Mouse (Mus musculus) hindbrain, embryonic 14.5 days (tissue): ENCODE measurements at regions not wholly inside any gene's neighbourhood (a gene's known extent, or its start where the extent isn't known, plus 50 kb on each side); places are given as distances from the start of the nearest gene placed in this dataset.
A peak's percentile ranks its signal among the peaks of the same experiment; 100 is the strongest.
"Not testable (repeated sequence)": the region's sequence is repeated elsewhere in the genome, so short reads cannot be mapped to it uniquely, and the experiment has no call there.

ENCODE experiments used
- ATAC-seq: fragments of 200-750 bp; cut with Nextera tagmentation; 2 replicates; pipeline ENCODE4 v1.8.0; 2017; ENCODE audit warnings: moderate number of reproducible peaks, mild to moderate bottlenecking, moderate TSS enrichment, moderate library complexity; ENCODE audit not compliant: low FRiP score
- DNase-seq: peaks from one replicate; pipeline ENCODE4 v3.0.0-alpha.2; 2015; ENCODE audit warnings: low spot score
- H3K27ac ChIP-seq: fragments of 300-500 bp; sonication (generic); 2 replicates; pipeline ENCODE4 v1.5.1; 2014; ENCODE audit warnings: mild to moderate bottlenecking, moderate library complexity
- H3K27me3 ChIP-seq: fragments of 300-500 bp; sonication (generic); 2 replicates; pipeline ENCODE4 v1.6.1; 2014; ENCODE audit warnings: mild to moderate bottlenecking, low read length, mixed read lengths; ENCODE audit not compliant: control insufficient read depth, insufficient read depth
- H3K36me3 ChIP-seq: fragments of 300-500 bp; sonication (generic); replicated peaks from 2 replicates; pipeline ENCODE4 v1.6.1; 2014; ENCODE audit not compliant: control insufficient read depth, insufficient read depth
- H3K4me1 ChIP-seq: fragments of 300-500 bp; sonication (generic); replicated peaks from 2 replicates; pipeline ENCODE4 v1.6.1; 2014; ENCODE audit warnings: antibody characterized with exemption, low read length, mixed read lengths; ENCODE audit not compliant: control insufficient read depth, insufficient read depth
- H3K4me2 ChIP-seq: fragments of 300-500 bp; sonication (generic); replicated peaks from 2 replicates; pipeline ENCODE4 v1.6.1; 2014; ENCODE audit warnings: mild to moderate bottlenecking, moderate library complexity
- H3K4me3 ChIP-seq: fragments of 300-500 bp; sonication (generic); replicated peaks from 2 replicates; pipeline ENCODE4 v1.5.1; 2014; ENCODE audit warnings: mild to moderate bottlenecking, low read length
- H3K9ac ChIP-seq: fragments of 300-500 bp; sonication (generic); 2 replicates; pipeline ENCODE4 v1.6.1; 2014
- H3K9me3 ChIP-seq: fragments of 300-500 bp; sonication (generic); 2 replicates; pipeline ENCODE4 v1.6.1; 2016; ENCODE audit warnings: low read length; ENCODE audit not compliant: control insufficient read depth
- WGBS: fragments of 180-500 bp; shearing (Covaris S2); extraction: QIAGEN DNeasy Blood & Tissue Kit; methylation state at CpG from one replicate; pipeline ENCODE4 v1.1.7; 2014; 5-methylcytosine and 5-hydroxymethylcytosine counted together

- WGBS: 88% methylated on average over 2 of the region's 2 CpGs
- DNase-seq (no peak), ATAC-seq (no peak)
- Histone ChIP-seq H3K27me3 (no peaks in the 10 kb centered on the region), H3K4me3 (no peak overlapping the region), H3K4me2 (no peak overlapping the region), H3K4me1 (no peaks in the 10 kb centered on the region), H3K36me3 (no peaks in the 10 kb centered on the region), H3K9me3 (0 out of 2 replicates have a peak, but pooled peaks cover 4% of the 10 kb centered on the region), H3K27ac (no peak overlapping the region), H3K9ac (no peak overlapping the region)
Measured at GRCm38 (mm10) chr3:21610231-21610630, 466.2 kb upstream of the Tbl1xr1 start.

GRCm38 (mm10) chr3:21621745-21622144 is 454.7 kb upstream of the Tbl1xr1 start:
- Histone ChIP-seq H3K9me3 (no peaks in the 10 kb centered on the region), H3K9ac (no peak overlapping the region), H3K4me2 (no peak overlapping the region), H3K27me3 (no peaks in the 10 kb centered on the region), H3K4me1 (no peaks in the 10 kb centered on the region), H3K4me3 (no peak overlapping the region), H3K36me3 (no peaks in the 10 kb centered on the region), H3K27ac (no peak overlapping the region)
- WGBS: 93% methylated on average over 2 of the region's 2 CpGs
- ATAC-seq: no peak
- no peak for DNase-seq

GRCm38 (mm10) chr3:21625039-21625438 is 451.4 kb upstream of the Tbl1xr1 start:
- no peak overlapping the region for H3K4me3 ChIP-seq
- DNase-seq: no peak
- H3K9ac ChIP-seq: no peak overlapping the region
- 89% methylated on average over 2 of the region's 2 CpGs for WGBS
- H3K4me1 ChIP-seq: no peaks in the 10 kb centered on the region
- no peaks in the 10 kb centered on the region for H3K36me3 ChIP-seq
- H3K4me2 ChIP-seq: no peak overlapping the region
- H3K27ac ChIP-seq: no peak overlapping the region
- no peaks in the 10 kb centered on the region for H3K9me3 ChIP-seq
- ATAC-seq: no peak
- no peaks in the 10 kb centered on the region for H3K27me3 ChIP-seq

- H3K9ac ChIP-seq: no peak overlapping the region
- no peaks in the 10 kb centered on the region for H3K27me3 ChIP-seq
- H3K27ac ChIP-seq: no peak overlapping the region
- no peaks in the 10 kb centered on the region for H3K36me3 ChIP-seq
- no peaks in the 10 kb centered on the region for H3K4me1 ChIP-seq
- H3K4me2 ChIP-seq: no peak overlapping the region
- ATAC-seq (no peak), DNase-seq (peak; percentile 50)
- H3K9me3 ChIP-seq: no peaks in the 10 kb centered on the region
- no peak overlapping the region for H3K4me3 ChIP-seq
- 54% methylated on average over 3 of the region's 3 CpGs for WGBS
Measured at GRCm38 (mm10) chr3:21626029-21626428, 450.4 kb upstream of the Tbl1xr1 start.

GRCm38 (mm10) chr3:21627048-21627447 is 449.4 kb upstream of the Tbl1xr1 start:
- not testable (repeated sequence) for H3K4me3 ChIP-seq, H3K27me3 ChIP-seq, H3K4me1 ChIP-seq, ATAC-seq, DNase-seq, H3K9ac ChIP-seq, H3K36me3 ChIP-seq, H3K27ac ChIP-seq, H3K4me2 ChIP-seq, H3K9me3 ChIP-seq
- WGBS: 69% methylated on average over 2 of the region's 2 CpGs

- ATAC-seq: peak; percentile 89
- 43% methylated on average over 1 of the region's 1 CpGs for WGBS
Measured at GRCm38 (mm10) chr3:21633600-21634221, 442.7 kb upstream of the Tbl1xr1 start.

GRCm38 (mm10) chr3:21634675-21635204 is 441.7 kb upstream of the Tbl1xr1 start:
- no peaks in the 10 kb centered on the region for H3K27me3 ChIP-seq
- H3K4me2 ChIP-seq: no peak overlapping the region
- WGBS: 93% methylated on average over 4 of the region's 4 CpGs
- ATAC-seq (no peak), DNase-seq (no peak)
- no peak overlapping the region for H3K4me3 ChIP-seq
- H3K27ac ChIP-seq: no peak overlapping the region
- no peaks in the 10 kb centered on the region for H3K9me3 ChIP-seq
- no peaks in the 10 kb centered on the region for H3K36me3 ChIP-seq
- no peaks in the 10 kb centered on the region for H3K4me1 ChIP-seq
- no peak overlapping the region for H3K9ac ChIP-seq

More at GRCm38 (mm10) chr3:21633600-21634221, 442.7 kb upstream of the Tbl1xr1 start:
- no peak overlapping the region for H3K4me3 ChIP-seq
- H3K9me3 ChIP-seq: no peaks in the 10 kb centered on the region
- H3K27me3 ChIP-seq: no peaks in the 10 kb centered on the region
- no peaks in the 10 kb centered on the region for H3K36me3 ChIP-seq
- DNase-seq: peak; percentile 52
- no peak overlapping the region for H3K4me2 ChIP-seq
- no peaks in the 10 kb centered on the region for H3K4me1 ChIP-seq
- no peak overlapping the region for H3K9ac ChIP-seq
- H3K27ac ChIP-seq: peak overlapping the region; percentile 11; the same call in 1 of the 2 replicates

GRCm38 (mm10) chr3:21638886-21639285 is 437.6 kb upstream of the Tbl1xr1 start:
- H3K27ac ChIP-seq: peak overlapping the region; percentile 7; the same call in 1 of the 2 replicates
- no peaks in the 10 kb centered on the region for H3K9me3 ChIP-seq
- 75% methylated on average over 5 of the region's 5 CpGs for WGBS
- DNase-seq: peak; percentile 27
- no peak overlapping the region for H3K9ac ChIP-seq
- H3K4me1 ChIP-seq: no peaks in the 10 kb centered on the region
- H3K4me2 ChIP-seq: no peak overlapping the region
- no peaks in the 10 kb centered on the region for H3K36me3 ChIP-seq
- no peak overlapping the region for H3K4me3 ChIP-seq
- ATAC-seq: no peak
- H3K27me3 ChIP-seq: no peaks in the 10 kb centered on the region

GRCm38 (mm10) chr3:21639576-21639975 is 436.9 kb upstream of the Tbl1xr1 start:
- Histone ChIP-seq H3K4me2 (no peak overlapping the region), H3K27me3 (no peaks in the 10 kb centered on the region), H3K9ac (no peak overlapping the region), H3K4me3 (no peak overlapping the region), H3K36me3 (no peaks in the 10 kb centered on the region), H3K4me1 (no peaks in the 10 kb centered on the region), H3K9me3 (no peaks in the 10 kb centered on the region), H3K27ac (0 out of 2 replicates have a peak overlapping the region, but pooled peaks have one; percentile 7)
- ATAC-seq (no peak), DNase-seq (no peak)
- 62% methylated on average over 5 of the region's 5 CpGs for WGBS
